Mouse (Mus musculus) embryonic fibroblast, embryonic 13.5 days (primary cell): ENCODE data around the gene Dirc2. TPM values are rescaled to one million over a fixed set of nuclear protein-coding genes. Genes with fewer than 3 reads are reported as not detected.
A peak's percentile ranks its signal among the peaks of the same experiment; 100 is the strongest.

Source experiments
- H3K27ac ChIP-seq: 2 replicates; pipeline ENCODE4 v1.5.1; 2012; ENCODE audit warnings: low read length, control low read depth, inconsistent platforms; ENCODE audit not compliant: insufficient read depth
- H3K4me1 ChIP-seq: 2 replicates; pipeline ENCODE4 v1.6.1; 2011; ENCODE audit warnings: low read length; ENCODE audit not compliant: control insufficient read depth, insufficient read depth
- H3K4me3 ChIP-seq: 2 replicates; pipeline ENCODE4 v1.5.1; 2011; ENCODE audit warnings: mild to moderate bottlenecking, control low read depth, low read length; ENCODE audit not compliant: insufficient read depth
- CTCF ChIP-seq: IDR thresholded peaks from 2 replicates; pipeline ENCODE4 v1.5.1; 2011; ENCODE audit warnings: mild to moderate bottlenecking, control low read depth, low read length, moderate library complexity, borderline replicate concordance; ENCODE audit not compliant: insufficient read depth
- POLR2A ChIP-seq: IDR thresholded peaks from 2 replicates; pipeline ENCODE4 v1.6.1; 2011; ENCODE audit warnings: low read depth, mild to moderate bottlenecking, control low read depth, low read length, moderate library complexity
- polyA plus RNA-seq: library from polyadenylated mRNA; stranded (reverse); fragments of >200 nt; gene quantifications from 2 replicates; pipeline ENCODE4 v1.2.4, GENCODE M21; 2011; ENCODE audit warnings: low read depth; ENCODE audit not compliant: missing spikeins, insufficient read length

Dirc2 gene
- polyA plus RNA-seq, 1 experiment, result 27.6 TPM

GRCm38 (mm10) chr16:35776737-35777136 lies 7.6 kb upstream of the Dirc2 start:
- no peak for TF ChIP-seq POLR2A
- no peak for TF ChIP-seq CTCF
- Histone ChIP-seq H3K27ac (no peak overlapping the region), H3K4me3 (no peak overlapping the region), H3K4me1 (no peaks in the 10 kb centered on the region)

GRCm38 (mm10) chr16:35775835-35776234 lies 6.7 kb upstream of the Dirc2 start:
- TF ChIP-seq CTCF (no peak), POLR2A (no peak)
- H3K27ac ChIP-seq, result no peak overlapping the region
- H3K4me3 ChIP-seq, result no peak overlapping the region
- H3K4me1 ChIP-seq, result no peaks in the 10 kb centered on the region

GRCm38 (mm10) chr16:35772598-35772997 lies 3.4 kb upstream of the Dirc2 start:
- Histone ChIP-seq H3K4me1 (no peaks in the 10 kb centered on the region), H3K4me3 (no peak overlapping the region), H3K27ac (no peak overlapping the region)
- TF ChIP-seq POLR2A, result no peak
- no peak for TF ChIP-seq CTCF

GRCm38 (mm10) chr16:35771606-35772005 lies 2.5 kb upstream of the Dirc2 start:
- H3K4me1 ChIP-seq, result no peaks in the 10 kb centered on the region
- TF ChIP-seq POLR2A, result no peak
- TF ChIP-seq CTCF, result no peak
- no peak overlapping the region for H3K27ac ChIP-seq
- H3K4me3 ChIP-seq, result no peak overlapping the region

GRCm38 (mm10) chr16:35771141-35771540 lies 2.0 kb upstream of the Dirc2 start:
- Histone ChIP-seq H3K4me1 (no peaks in the 10 kb centered on the region), H3K4me3 (peak overlapping the region; percentile 66), H3K27ac (no peak overlapping the region)
- TF ChIP-seq POLR2A, result no peak
- TF ChIP-seq CTCF, result no peak

DNA sequence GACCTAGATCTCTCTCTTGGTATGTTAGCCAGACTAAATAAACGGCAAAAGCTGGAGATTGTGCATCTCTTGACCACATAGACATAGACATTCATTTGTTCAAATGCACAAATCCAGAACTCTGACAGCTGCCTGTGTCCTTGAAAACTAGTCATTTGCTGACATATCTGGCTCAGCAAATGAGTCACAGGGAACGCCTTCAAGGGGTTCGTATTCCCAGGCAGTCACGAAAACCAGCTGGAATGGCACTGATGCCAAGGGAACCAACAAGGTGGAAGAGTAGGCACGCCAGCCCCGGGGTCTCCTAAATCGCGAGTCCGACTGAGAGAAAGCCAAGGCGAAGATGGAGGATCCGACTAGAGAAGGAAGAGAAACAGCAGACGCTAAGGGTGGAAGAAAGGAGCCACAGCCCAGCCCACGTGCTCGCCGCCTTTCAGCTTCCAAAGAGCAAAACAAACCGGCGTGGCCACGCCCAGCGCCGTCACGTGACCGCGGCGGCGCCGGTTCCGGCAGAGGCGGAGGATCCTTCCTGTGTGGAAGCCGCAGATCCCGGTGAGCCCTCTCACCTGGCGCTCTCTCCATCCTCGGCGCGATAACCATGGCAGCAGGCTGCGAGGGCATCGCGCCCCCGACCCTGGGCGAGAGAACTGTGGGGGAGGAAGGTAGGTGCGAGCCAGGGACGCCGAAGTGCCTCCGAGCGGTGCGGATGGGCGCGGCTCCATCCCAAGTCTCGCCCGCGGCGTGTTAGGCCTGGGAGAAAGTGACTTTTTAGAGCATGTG lies 912 bp upstream of the Dirc2 start, which contains the start of gene Hspbap1:
Gene Hspbap1 (plus strand): TSS at position 498 of the 780 bp plus-strand sequence.
- Histone ChIP-seq H3K27ac (peak within 1 kb of the TSS; percentile 49), H3K4me1 (no peaks in the 10 kb centered on the region), H3K4me3 (peak within 1 kb of the TSS; percentile 75)
- no peak for TF ChIP-seq CTCF
- peak; percentile 89 for TF ChIP-seq POLR2A

GRCm38 (mm10) chr16:35768469-35768784 lies 729 bp downstream of the Dirc2 start:
- Histone ChIP-seq H3K4me1 (no peaks in the 10 kb centered on the region), H3K27ac (no peak overlapping the region), H3K4me3 (peak overlapping the region; percentile 75)
- no peak for TF ChIP-seq CTCF
- TF ChIP-seq POLR2A, result no peak

GRCm38 (mm10) chr16:35766366-35766765 lies 2.8 kb downstream of the Dirc2 start:
- H3K27ac ChIP-seq, result no peak overlapping the region
- TF ChIP-seq CTCF (no peak), POLR2A (no peak)
- no peaks in the 10 kb centered on the region for H3K4me1 ChIP-seq
- H3K4me3 ChIP-seq, result no peak overlapping the region

DNA sequence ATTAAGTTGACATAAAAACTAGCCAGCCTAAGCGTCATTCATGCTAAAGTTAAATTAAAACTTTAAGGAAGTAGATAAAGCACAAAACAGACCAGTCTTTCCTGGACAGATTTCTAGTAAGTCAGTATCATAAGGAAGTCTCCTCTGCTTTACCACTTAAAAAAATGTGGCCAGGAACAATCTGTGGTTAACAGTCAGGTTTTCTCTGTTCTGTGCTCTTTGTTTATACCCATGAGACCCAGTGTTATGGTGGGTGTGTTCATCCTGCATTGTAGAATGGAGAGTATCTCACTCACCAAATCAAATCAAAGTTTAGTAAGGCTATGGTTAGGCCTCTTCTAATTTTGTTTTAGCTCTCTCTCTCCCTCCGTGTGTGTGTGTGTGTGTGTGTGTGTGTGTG lies 3.7 kb downstream of the Dirc2 start:
- TF ChIP-seq CTCF, result no peak
- TF ChIP-seq POLR2A, result no peak
- Histone ChIP-seq H3K4me3 (no peak overlapping the region), H3K4me1 (no peaks in the 10 kb centered on the region), H3K27ac (no peak overlapping the region)

GRCm38 (mm10) chr16:35764941-35765340 lies 4.2 kb downstream of the Dirc2 start:
- TF ChIP-seq CTCF, result no peak
- no peak overlapping the region for H3K4me3 ChIP-seq
- H3K4me1 ChIP-seq, result no peaks in the 10 kb centered on the region
- no peak overlapping the region for H3K27ac ChIP-seq

GRCm38 (mm10) chr16:35763590-35764296 lies 5.4 kb downstream of the Dirc2 start:
- H3K27ac ChIP-seq, result no peak overlapping the region
- TF ChIP-seq CTCF (no peak), POLR2A (no peak)
- H3K4me1 ChIP-seq, result no peaks in the 10 kb centered on the region
- H3K4me3 ChIP-seq, result no peak overlapping the region
